Mouse (Mus musculus) brain, embryonic 14.5 days (tissue): ENCODE data around the gene Hspa1b.

Experiments
- CTCF ChIP-seq: fragments of 200-500 bp; IDR thresholded peaks from 2 replicates; pipeline ENCODE4 v1.5.1; 2012; ENCODE audit warnings: inconsistent platforms, mild to moderate bottlenecking, moderate library complexity, borderline replicate concordance; ENCODE audit not compliant: insufficient read depth, insufficient read length; ENCODE audit errors: extremely low read depth
- POLR2A ChIP-seq: fragments of 200-500 bp; IDR thresholded peaks from 2 replicates; pipeline ENCODE4 v1.6.1; 2012; ENCODE audit warnings: mild to moderate bottlenecking, inconsistent platforms, borderline replicate concordance; ENCODE audit not compliant: poor library complexity, insufficient read depth, insufficient read length, severe bottlenecking; ENCODE audit errors: extremely low read depth

- TF ChIP-seq POLR2A (no peak), CTCF (no peak)
Observed at GRCm38 (mm10) chr17:34953904-34954303, 5.1 kb downstream of the Hspa1b start.
